Mouse (Mus musculus) embryo, embryonic 10.5 days (tissue): ENCODE measurements around the gene Ube2n.

Source experiments
- DNase-seq: peaks from one replicate; pipeline ENCODE4 v3.0.0-alpha.2; 2015; ENCODE audit warnings: low spot score

The Ube2n gene

GRCm38 (mm10) chr10:95514656-95515292 lies at the start of gene Ube2n:
Gene Ube2n, plus strand, starts transcription at chr10:95515145.
- DNase-seq = peak; percentile 97

GRCm38 (mm10) chr10:95465485-95465896 lies 49.5 kb upstream of the Ube2n start:
- DNase-seq = peak; percentile 12

GRCm38 (mm10) chr10:95468894-95469293 lies 46.1 kb upstream of the Ube2n start:
- no peak for DNase-seq

- no peak for DNase-seq
Measured at GRCm38 (mm10) chr10:95471186-95471585, 43.8 kb upstream of the Ube2n start.

GRCm38 (mm10) chr10:95471889-95472547 lies 42.9 kb upstream of the Ube2n start:
- DNase-seq = no peak

GRCm38 (mm10) chr10:95475923-95476322 lies 39.0 kb upstream of the Ube2n start:
- DNase-seq = peak; percentile 90

- no peak for DNase-seq
Measured at GRCm38 (mm10) chr10:95477516-95477915, 37.4 kb upstream of the Ube2n start.

- DNase-seq = no peak
Measured at GRCm38 (mm10) chr10:95489653-95490052, 25.3 kb upstream of the Ube2n start.

GRCm38 (mm10) chr10:95494268-95494667 lies 20.7 kb upstream of the Ube2n start:
- DNase-seq = no peak

GRCm38 (mm10) chr10:95501033-95501432 lies 13.9 kb upstream of the Ube2n start:
- peak; percentile 61 for DNase-seq

- peak; percentile 96 for DNase-seq
Measured at GRCm38 (mm10) chr10:95501463-95502081, 13.4 kb upstream of the Ube2n start, which contains the start of gene Mrpl42. Gene Mrpl42, minus strand, starts transcription at chr10:95501940.

- DNase-seq = no peak
Measured at GRCm38 (mm10) chr10:95503443-95504235, 11.3 kb upstream of the Ube2n start.

- DNase-seq = no peak
Measured at GRCm38 (mm10) chr10:95504341-95504740, 10.6 kb upstream of the Ube2n start.

GRCm38 (mm10) chr10:95508126-95508525 lies 6.8 kb upstream of the Ube2n start:
- DNase-seq = no peak

- no peak for DNase-seq
Measured at GRCm38 (mm10) chr10:95508793-95509192, 6.2 kb upstream of the Ube2n start.

- no peak for DNase-seq
Measured at GRCm38 (mm10) chr10:95509263-95509662, 5.7 kb upstream of the Ube2n start.

GRCm38 (mm10) chr10:95512635-95513034 lies 2.3 kb upstream of the Ube2n start:
- no peak for DNase-seq

- peak; percentile 60 for DNase-seq
Measured at GRCm38 (mm10) chr10:95513768-95514556, 983 bp upstream of the Ube2n start.

- peak; percentile 35 for DNase-seq
Measured at GRCm38 (mm10) chr10:95515293-95515931, 467 bp downstream of the Ube2n start.

- DNase-seq = no peak
Measured at GRCm38 (mm10) chr10:95517656-95518055, 2.7 kb downstream of the Ube2n start.
